Mouse (Mus musculus): ENCODE results near the gene Eml4. TPM values are rescaled to one million over a fixed set of nuclear protein-coding genes. Genes with fewer than 3 reads are reported as not detected.

The Eml4 gene
- total and polyA plus RNA-seq, 2 experiments from 2014 or later, result 20.1 to 56.1 TPM

DNA sequence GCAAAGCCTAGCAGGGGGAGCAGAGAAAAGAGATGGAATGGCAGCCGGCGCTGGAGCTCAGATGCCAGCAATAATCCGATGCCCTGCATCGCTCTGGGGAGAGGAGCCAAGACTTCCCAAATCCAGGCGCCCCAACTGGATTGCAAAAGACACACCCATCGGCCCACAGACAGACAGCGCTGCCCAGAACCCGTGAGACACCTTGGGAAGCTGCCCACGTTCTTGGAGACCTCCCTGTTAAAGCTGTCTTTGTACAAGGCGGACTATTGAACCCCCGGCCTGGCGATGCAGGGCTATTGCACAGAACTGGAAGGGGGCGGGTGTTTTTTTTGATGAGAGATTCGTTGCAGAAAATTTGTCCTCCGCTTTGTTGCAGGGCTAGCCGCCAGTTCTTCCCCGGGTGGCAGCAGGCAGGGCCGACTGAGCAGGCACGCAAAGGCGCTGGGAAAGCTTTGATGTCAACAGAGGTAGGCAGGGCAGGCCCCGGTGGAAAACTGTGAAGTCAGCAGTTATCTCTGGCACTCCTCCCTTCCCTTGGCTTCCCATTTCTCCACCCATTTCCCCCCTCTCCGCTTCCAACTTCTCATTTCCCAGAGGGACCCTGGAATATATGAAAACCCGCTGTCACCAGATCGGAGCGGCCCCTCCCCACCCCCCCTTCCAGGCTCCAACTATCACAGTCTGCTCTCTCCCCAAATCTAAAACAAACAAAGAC, 28.0 kb upstream of the Eml4 start:
- ATAC-seq (ENCODE audit: low FRiP score) (no peak), DNase-seq (ENCODE audit: low spot score) (peak; percentile 50)
- no peak overlapping the region for H3K9ac ChIP-seq (replicated peaks; ENCODE audit: low read length, poor library complexity, severe bottlenecking)
- no peaks in the 10 kb centered on the region for H3K27me3 ChIP-seq (ENCODE audit: insufficient read depth, low read length)
- no peak overlapping the region; the same call in 1 of the 2 replicates for H3K27ac ChIP-seq (ENCODE audit: low read depth, low read length)
- no peak for TF ChIP-seq CTCF (IDR thresholded peaks at IDR 0.05)
- peak overlapping the region; percentile 49 for H3K4me2 ChIP-seq (ENCODE audit: low read depth, low read length, poor library complexity, severe bottlenecking)
- no peaks in the 10 kb centered on the region for H3K4me1 ChIP-seq (ENCODE audit: insufficient read depth, low read length)
- H3K36me3 ChIP-seq (ENCODE audit: insufficient read depth, low read length), result no peaks in the 10 kb centered on the region
- 10% methylated on average over 25 of the region's 25 CpGs for WGBS
- H3K9me3 ChIP-seq (ENCODE audit: low read length), result no peaks in the 10 kb centered on the region
- H3K4me3 ChIP-seq (ENCODE audit: low read depth, low read length), result peak overlapping the region; percentile 19; the same call in 1 of the 2 replicates

DNA sequence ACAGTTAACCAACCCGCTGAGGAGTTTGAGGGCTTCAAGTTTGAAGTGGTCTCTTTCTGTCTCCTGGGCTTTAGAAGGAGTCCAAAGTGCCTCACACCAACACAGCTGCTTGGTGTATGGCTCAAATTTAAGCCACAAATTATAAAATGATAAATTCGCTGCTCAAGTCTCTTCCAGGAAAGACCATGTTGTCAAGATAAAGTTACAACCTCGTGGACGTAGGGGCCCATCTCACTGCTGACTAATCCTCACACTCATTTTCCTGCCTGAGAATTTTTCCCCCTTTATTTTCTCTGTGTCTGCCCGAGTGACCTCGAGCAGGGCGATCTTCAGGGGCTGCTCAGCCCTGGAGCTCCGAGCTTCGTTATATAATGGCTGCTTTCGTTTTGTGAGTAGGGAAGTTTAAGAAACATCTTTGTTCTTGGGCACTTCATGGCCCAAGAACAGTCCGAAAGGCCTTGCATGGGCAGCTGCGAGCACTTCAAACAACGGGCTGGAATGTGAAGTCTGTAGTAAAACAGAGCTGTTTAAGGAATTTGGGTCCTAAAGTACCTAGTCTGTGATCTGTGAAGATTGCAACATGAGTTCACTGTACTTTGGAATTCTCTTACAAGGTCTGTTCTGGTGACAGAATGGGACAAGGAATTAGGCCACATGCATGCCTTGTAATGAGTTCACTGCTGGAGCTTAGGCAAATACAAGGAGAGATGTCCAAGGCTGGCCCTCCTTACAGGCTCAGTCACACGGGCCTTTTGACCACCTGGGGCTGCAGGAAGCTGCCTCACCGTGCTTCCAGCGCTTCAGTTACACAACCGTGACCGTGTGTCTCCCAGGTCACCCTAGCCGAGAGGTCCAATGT, 27.1 kb upstream of the Eml4 start:
- H3K4me1 ChIP-seq (ENCODE audit: insufficient read depth, low read length), result no peaks in the 10 kb centered on the region
- no peak overlapping the region for H3K27ac ChIP-seq (ENCODE audit: low read depth, low read length)
- no peak overlapping the region for H3K4me2 ChIP-seq (ENCODE audit: low read depth, low read length, poor library complexity, severe bottlenecking)
- no peaks in the 10 kb centered on the region for H3K36me3 ChIP-seq (ENCODE audit: insufficient read depth, low read length)
- no peak overlapping the region for H3K4me3 ChIP-seq (ENCODE audit: low read depth, low read length)
- no peak overlapping the region for H3K9ac ChIP-seq (replicated peaks; ENCODE audit: low read length, poor library complexity, severe bottlenecking)
- H3K27me3 ChIP-seq (ENCODE audit: insufficient read depth, low read length), result no peaks in the 10 kb centered on the region
- no peak for TF ChIP-seq CTCF (IDR thresholded peaks at IDR 0.05)
- WGBS, result 62% methylated on average over 19 of the region's 19 CpGs
- ATAC-seq (ENCODE audit: low FRiP score) (no peak), DNase-seq (ENCODE audit: low spot score) (no peak)
- H3K9me3 ChIP-seq (ENCODE audit: low read length), result no peaks in the 10 kb centered on the region

DNA sequence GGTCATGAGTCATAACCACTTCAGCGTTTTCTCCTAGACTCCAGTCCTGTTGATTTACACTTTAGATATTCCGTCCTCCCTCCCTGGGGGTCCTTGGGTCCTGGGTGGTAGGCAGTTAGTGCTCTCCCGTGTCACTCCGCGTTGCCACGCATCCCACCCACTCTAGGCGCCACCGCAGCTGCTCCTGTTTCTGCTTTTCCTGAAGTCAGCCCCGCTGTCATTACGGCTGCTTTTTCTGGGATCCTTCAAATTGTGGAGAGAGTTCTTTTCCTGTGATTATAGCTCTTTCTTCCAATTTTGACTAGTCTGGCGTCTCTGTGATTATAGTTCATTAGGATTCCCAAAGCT, 26.5 kb upstream of the Eml4 start:
- H3K4me2 ChIP-seq (ENCODE audit: low read depth, low read length, poor library complexity, severe bottlenecking), result no peak overlapping the region
- no peak overlapping the region for H3K9ac ChIP-seq (replicated peaks; ENCODE audit: low read length, poor library complexity, severe bottlenecking)
- WGBS, result 85% methylated on average over 11 of the region's 11 CpGs
- H3K4me1 ChIP-seq (ENCODE audit: insufficient read depth, low read length), result no peaks in the 10 kb centered on the region
- H3K9me3 ChIP-seq (ENCODE audit: low read length), result no peaks in the 10 kb centered on the region
- H3K27ac ChIP-seq (ENCODE audit: low read depth, low read length), result no peak overlapping the region
- no peak overlapping the region for H3K4me3 ChIP-seq (ENCODE audit: low read depth, low read length)
- no peaks in the 10 kb centered on the region for H3K36me3 ChIP-seq (ENCODE audit: insufficient read depth, low read length)
- H3K27me3 ChIP-seq (ENCODE audit: insufficient read depth, low read length), result no peaks in the 10 kb centered on the region
- no peak for ATAC-seq (ENCODE audit: low FRiP score)
- DNase-seq (ENCODE audit: low spot score), result no peak
- TF ChIP-seq CTCF (IDR thresholded peaks at IDR 0.05), result no peak

DNA sequence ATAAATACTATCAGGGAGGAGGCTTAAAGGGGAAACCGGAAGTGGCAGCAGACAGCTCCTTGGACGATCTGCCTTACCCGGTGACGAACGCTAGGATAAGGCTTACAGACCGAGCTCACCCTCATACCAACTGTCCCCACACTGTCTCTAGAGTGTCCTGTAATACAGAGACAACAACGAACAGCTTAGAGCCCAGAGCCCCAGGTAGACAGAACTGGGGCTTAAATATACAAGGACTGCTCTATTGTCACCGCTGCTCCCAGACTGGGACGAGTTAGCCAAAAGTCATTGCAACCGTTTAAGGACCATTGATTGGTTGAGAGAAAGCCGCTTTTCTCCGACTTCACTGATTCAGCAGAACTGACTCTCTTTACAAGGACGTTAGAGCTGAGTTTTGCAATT, 15.5 kb upstream of the Eml4 start:
- Histone ChIP-seq H3K9me3 (ENCODE audit: low read length) (no peaks in the 10 kb centered on the region), H3K4me2 (ENCODE audit: low read depth, low read length, poor library complexity, severe bottlenecking) (peak overlapping the region; percentile 20; the same call in 1 of the 2 replicates), H3K36me3 (ENCODE audit: insufficient read depth, low read length) (no peaks in the 10 kb centered on the region), H3K27me3 (ENCODE audit: insufficient read depth, low read length) (no peaks in the 10 kb centered on the region), H3K9ac (replicated peaks; ENCODE audit: low read length, poor library complexity, severe bottlenecking) (no peak overlapping the region), H3K4me1 (ENCODE audit: insufficient read depth, low read length) (no peaks in the 10 kb centered on the region), H3K4me3 (ENCODE audit: low read depth, low read length) (no peak overlapping the region), H3K27ac (ENCODE audit: low read depth, low read length) (no peak overlapping the region)
- no peak for ATAC-seq (ENCODE audit: low FRiP score)
- no peak for DNase-seq (ENCODE audit: low spot score)
- no peak for TF ChIP-seq CTCF (IDR thresholded peaks at IDR 0.05)
- 46% methylated on average over 13 of the region's 13 CpGs for WGBS

DNA sequence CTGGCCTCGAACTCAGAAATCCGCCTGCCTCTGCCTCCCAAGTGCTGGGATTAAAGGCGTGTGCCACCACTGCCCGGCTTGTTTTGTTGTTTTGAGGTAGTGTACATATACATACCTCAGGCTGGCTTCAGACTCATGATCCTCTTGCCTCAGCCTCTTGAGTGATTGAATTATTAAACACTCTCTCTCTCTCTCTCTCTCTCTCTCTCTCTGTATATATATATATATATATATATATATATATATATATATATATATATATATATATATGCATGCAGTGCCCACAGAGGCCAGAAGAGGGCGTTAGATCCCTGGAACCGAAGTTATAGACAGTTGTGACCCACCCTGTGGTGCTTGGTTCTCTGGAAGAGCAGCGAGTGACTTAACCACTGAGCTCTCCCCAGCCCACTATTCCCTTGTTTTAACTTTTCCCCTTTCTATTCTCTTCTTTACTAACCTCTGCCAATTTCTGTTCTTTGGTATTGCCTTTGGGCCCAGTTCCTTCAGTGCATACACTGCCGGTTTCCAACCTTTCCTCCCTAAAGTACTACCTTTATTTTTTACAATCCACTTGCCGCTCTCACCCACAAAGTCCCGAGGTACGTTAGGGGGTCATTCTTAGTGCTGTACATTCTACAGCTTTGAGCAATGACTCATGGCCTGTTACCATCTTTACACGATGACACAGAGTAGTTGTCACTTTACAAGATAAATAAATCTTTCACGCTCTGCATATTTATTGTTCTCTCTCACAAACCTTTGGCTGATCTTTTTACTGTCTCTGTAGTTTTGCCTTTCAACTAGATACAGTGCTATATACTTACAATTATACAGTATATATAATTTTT, 13.5 kb upstream of the Eml4 start:
- Histone ChIP-seq H3K36me3 (ENCODE audit: insufficient read depth, low read length) (no peaks in the 10 kb centered on the region), H3K27me3 (ENCODE audit: insufficient read depth, low read length) (no peaks in the 10 kb centered on the region), H3K4me2 (ENCODE audit: low read depth, low read length, poor library complexity, severe bottlenecking) (no peak overlapping the region), H3K4me1 (ENCODE audit: insufficient read depth, low read length) (no peaks in the 10 kb centered on the region), H3K27ac (ENCODE audit: low read depth, low read length) (no peak overlapping the region), H3K9ac (replicated peaks; ENCODE audit: low read length, poor library complexity, severe bottlenecking) (no peak overlapping the region), H3K4me3 (ENCODE audit: low read depth, low read length) (no peak overlapping the region), H3K9me3 (ENCODE audit: low read length) (no peaks in the 10 kb centered on the region)
- no peak for TF ChIP-seq CTCF (IDR thresholded peaks at IDR 0.05)
- ATAC-seq (ENCODE audit: low FRiP score) (no peak), DNase-seq (ENCODE audit: low spot score) (no peak)
- 77% methylated on average over 13 of the region's 13 CpGs for WGBS
